Mouse (Mus musculus): Measurements from ENCODE around the gene Fkbp9. TPM values are rescaled to one million over a fixed set of nuclear protein-coding genes. Genes with fewer than 3 reads are reported as not detected.
"Not testable (repeated sequence)": the region's sequence is repeated elsewhere in the genome, so short reads cannot be mapped to it uniquely, and the experiment has no call there.

The Fkbp9 gene
- polyA plus RNA-seq, 1 experiment: 6.2 TPM

- Histone ChIP-seq H3K36me3 (ENCODE audit: control insufficient read depth, insufficient read depth, low read length) (no peaks in the 10 kb centered on the region), H3K27ac (ENCODE audit: insufficient read depth, low read depth, low read length) (no peak overlapping the region)
- WGBS: 59% methylated on average over 8 of the region's 8 CpGs
Measured at GRCm38 (mm10) chr6:56860205-56860848, 28.5 kb downstream of the Fkbp9 start.

GRCm38 (mm10) chr6:56866899-56867298, 35.0 kb downstream of the Fkbp9 start:
- not testable (repeated sequence) for H3K27me3 ChIP-seq (ENCODE audit: control insufficient read depth, insufficient read depth, low read length); H3K27ac ChIP-seq (ENCODE audit: insufficient read depth, low read depth, low read length); H3K4me1 ChIP-seq (ENCODE audit: control insufficient read depth, insufficient read depth, insufficient read length, low read length); H3K4me3 ChIP-seq (ENCODE audit: low read depth, low read length); H3K36me3 ChIP-seq (ENCODE audit: control insufficient read depth, insufficient read depth, low read length)
- WGBS: 81% methylated on average over 1 of the region's 1 CpGs

More at GRCm38 (mm10) chr6:56860205-56860848, 28.5 kb downstream of the Fkbp9 start:
- H3K27me3 ChIP-seq (ENCODE audit: control insufficient read depth, insufficient read depth, low read length): no peaks in the 10 kb centered on the region
- no peak overlapping the region for H3K4me3 ChIP-seq (ENCODE audit: low read depth, low read length)
- TF ChIP-seq CTCF (IDR thresholded peaks at IDR 0.05; ENCODE audit: extremely low read depth, insufficient read length, insufficient replicate concordance, low read depth, low read length) (no peak), POLR2A (IDR thresholded peaks at IDR 0.05; ENCODE audit: low read depth, low read length) (no peak)
- H3K4me1 ChIP-seq (ENCODE audit: control insufficient read depth, insufficient read depth, insufficient read length, low read length): no peaks in the 10 kb centered on the region; the same call in 1 of the 2 replicates

GRCm38 (mm10) chr6:56868565-56868964, 36.7 kb downstream of the Fkbp9 start:
- WGBS: 48% methylated on average over 8 of the region's 8 CpGs
- Histone ChIP-seq H3K4me3 (ENCODE audit: low read depth, low read length) (no peak overlapping the region), H3K4me1 (ENCODE audit: control insufficient read depth, insufficient read depth, insufficient read length, low read length) (no peaks in the 10 kb centered on the region), H3K36me3 (ENCODE audit: control insufficient read depth, insufficient read depth, low read length) (no peaks in the 10 kb centered on the region), H3K27me3 (ENCODE audit: control insufficient read depth, insufficient read depth, low read length) (no peaks in the 10 kb centered on the region), H3K27ac (ENCODE audit: insufficient read depth, low read depth, low read length) (no peak overlapping the region)
- TF ChIP-seq POLR2A (IDR thresholded peaks at IDR 0.05; ENCODE audit: low read depth, low read length) (no peak), CTCF (IDR thresholded peaks at IDR 0.05; ENCODE audit: extremely low read depth, insufficient read length, insufficient replicate concordance, low read depth, low read length) (no peak)

GRCm38 (mm10) chr6:56870027-56870426, 38.2 kb downstream of the Fkbp9 start:
- TF ChIP-seq POLR2A (IDR thresholded peaks at IDR 0.05; ENCODE audit: low read depth, low read length): no peak
- no peak for TF ChIP-seq CTCF (IDR thresholded peaks at IDR 0.05; ENCODE audit: extremely low read depth, insufficient read length, insufficient replicate concordance, low read depth, low read length)
- H3K36me3 ChIP-seq (ENCODE audit: control insufficient read depth, insufficient read depth, low read length): no peaks in the 10 kb centered on the region
- no peak overlapping the region for H3K27ac ChIP-seq (ENCODE audit: insufficient read depth, low read depth, low read length)
- H3K4me1 ChIP-seq (ENCODE audit: control insufficient read depth, insufficient read depth, insufficient read length, low read length): no peaks in the 10 kb centered on the region
- H3K4me3 ChIP-seq (ENCODE audit: low read depth, low read length): no peak overlapping the region
- WGBS: 75% methylated on average over 2 of the region's 2 CpGs
- no peaks in the 10 kb centered on the region for H3K27me3 ChIP-seq (ENCODE audit: control insufficient read depth, insufficient read depth, low read length)

GRCm38 (mm10) chr6:56876870-56877269, 45.0 kb downstream of the Fkbp9 start:
- peaks cover 10% of the 10 kb centered on the region; the same call in 1 of the 2 replicates for H3K4me1 ChIP-seq (ENCODE audit: control insufficient read depth, insufficient read depth, insufficient read length, low read length)
- H3K27ac ChIP-seq (ENCODE audit: insufficient read depth, low read depth, low read length): no peak overlapping the region; the same call in 1 of the 2 replicates
- WGBS: 39% methylated on average over 4 of the region's 4 CpGs
- TF ChIP-seq CTCF (IDR thresholded peaks at IDR 0.05; ENCODE audit: extremely low read depth, insufficient read length, insufficient replicate concordance, low read depth, low read length): no peak
- TF ChIP-seq POLR2A (IDR thresholded peaks at IDR 0.05; ENCODE audit: low read depth, low read length): no peak
- H3K36me3 ChIP-seq (ENCODE audit: control insufficient read depth, insufficient read depth, low read length): peaks cover 6% of the 10 kb centered on the region; the same call in 1 of the 2 replicates
- H3K27me3 ChIP-seq (ENCODE audit: control insufficient read depth, insufficient read depth, low read length): no peaks in the 10 kb centered on the region
- no peak overlapping the region for H3K4me3 ChIP-seq (ENCODE audit: low read depth, low read length)

- peaks cover 11% of the 10 kb centered on the region for H3K36me3 ChIP-seq (ENCODE audit: control insufficient read depth, insufficient read depth, low read length)
- 91% methylated on average over 8 of the region's 8 CpGs for WGBS
- H3K27me3 ChIP-seq (ENCODE audit: control insufficient read depth, insufficient read depth, low read length): no peaks in the 10 kb centered on the region
- H3K4me1 ChIP-seq (ENCODE audit: control insufficient read depth, insufficient read depth, insufficient read length, low read length): peaks cover 10% of the 10 kb centered on the region; the same call in 1 of the 2 replicates
- H3K27ac ChIP-seq (ENCODE audit: insufficient read depth, low read depth, low read length): no peak overlapping the region
- TF ChIP-seq POLR2A (IDR thresholded peaks at IDR 0.05; ENCODE audit: low read depth, low read length) (no peak), CTCF (IDR thresholded peaks at IDR 0.05; ENCODE audit: extremely low read depth, insufficient read length, insufficient replicate concordance, low read depth, low read length) (no peak)
- no peak overlapping the region for H3K4me3 ChIP-seq (ENCODE audit: low read depth, low read length)
Measured at GRCm38 (mm10) chr6:56877985-56878384, 46.1 kb downstream of the Fkbp9 start.

- TF ChIP-seq CTCF (IDR thresholded peaks at IDR 0.05; ENCODE audit: extremely low read depth, insufficient read length, insufficient replicate concordance, low read depth, low read length): no peak
- no peak for TF ChIP-seq POLR2A (IDR thresholded peaks at IDR 0.05; ENCODE audit: low read depth, low read length)
- no peaks in the 10 kb centered on the region for H3K27me3 ChIP-seq (ENCODE audit: control insufficient read depth, insufficient read depth, low read length)
- no peak overlapping the region for H3K4me3 ChIP-seq (ENCODE audit: low read depth, low read length)
- H3K36me3 ChIP-seq (ENCODE audit: control insufficient read depth, insufficient read depth, low read length): peaks cover 20% of the 10 kb centered on the region
- H3K4me1 ChIP-seq (ENCODE audit: control insufficient read depth, insufficient read depth, insufficient read length, low read length): peaks cover 10% of the 10 kb centered on the region; the same call in 1 of the 2 replicates
- no peak overlapping the region for H3K27ac ChIP-seq (ENCODE audit: insufficient read depth, low read depth, low read length)
- 12% methylated on average over 1 of the region's 1 CpGs for WGBS
Measured at GRCm38 (mm10) chr6:56879352-56879955, 47.6 kb downstream of the Fkbp9 start.

Data from small intestine, adult 2 months (tissue).